8 mouse cellular contexts compared by ENCODE assay signal in genomic region chr12:112977156-112977555, GRCm38 (mm10). TPM values are rescaled to one million over a fixed set of nuclear protein-coding genes. Genes with fewer than 3 reads are reported as not detected.
DNase-seq lines count a peak whose midpoint lies in the region; ATAC-seq and TF ChIP-seq lines count a peak whose summit lies in the region.

No protein-coding gene starts in this region.

- ATAC-seq in heart, embryonic 14.5 days (ENCODE audit: insufficient number of reproducible peaks, insufficient read depth, low FRiP score, low read depth) = 0 out of 2 replicates have a peak, but pooled peaks have one; percentile 5
- no peak for ATAC-seq in G1E (ENCODE audit: extremely low read depth, insufficient number of reproducible peaks, low FRiP score, poor library complexity, severe bottlenecking)
- no peak for ATAC-seq in forebrain, embryonic 16.5 days

- peak overlapping the region; percentile 62 to 75 for H3K4me3 ChIP-seq in heart, embryonic 14.5 days (ENCODE audit: control insufficient read depth in 1 of 2, insufficient read depth in 1 of 2, low read depth in 1 of 2, low read length in 2 of 2)
- H3K4me3 ChIP-seq in G1E (ENCODE audit: low read depth, low read length) = peak overlapping the region; percentile 78
- peak overlapping the region; percentile 71 for H3K4me3 ChIP-seq in forebrain, embryonic 16.5 days (replicated peaks; ENCODE audit: low read length)
- H3K4me3 ChIP-seq in macrophage (ENCODE audit: inconsistent target) = peak overlapping the region; percentile 15; the same call in 1 of the 2 replicates

- H3K4me1 ChIP-seq in heart, embryonic 14.5 days (ENCODE audit: control insufficient read depth in 2 of 2, insufficient read depth in 2 of 2, low read length in 2 of 2) = peaks cover 8 to 17% of the 10 kb centered on the region in 2 experiments
- peaks cover 34% of the 10 kb centered on the region for H3K4me1 ChIP-seq in G1E (ENCODE audit: insufficient read depth, low read depth, low read length)
- peaks cover 14% of the 10 kb centered on the region for H3K4me1 ChIP-seq in forebrain, embryonic 16.5 days (replicated peaks; ENCODE audit: control insufficient read depth, insufficient read depth, low read length)

- H3K27me3 ChIP-seq in heart, embryonic 14.5 days (ENCODE audit: control insufficient read depth, insufficient read depth, low read length) = no peaks in the 10 kb centered on the region
- H3K27me3 ChIP-seq in G1E (ENCODE audit: insufficient read depth, low read length) = no peaks in the 10 kb centered on the region
- H3K27me3 ChIP-seq in forebrain, embryonic 16.5 days (replicated peaks; ENCODE audit: control insufficient read depth, insufficient read depth, low read length) = no peaks in the 10 kb centered on the region

- H3K79me2 ChIP-seq in macrophage (ENCODE audit: inconsistent target) = no peaks in the 10 kb centered on the region

- H3K9ac ChIP-seq in heart, embryonic 14.5 days (ENCODE audit: low read length) = peak overlapping the region; percentile 90
- peak overlapping the region; percentile 77 for H3K9ac ChIP-seq in forebrain, embryonic 16.5 days (replicated peaks; ENCODE audit: low read depth, low read length)

- peak overlapping the region; percentile 73 to 93; a peak in 3 of 4 replicates for H3K27ac ChIP-seq in heart, embryonic 14.5 days (replicated peaks in 1 of 2; ENCODE audit: control insufficient read depth in 1 of 2, insufficient read depth in 1 of 2, low read depth in 2 of 2, low read length in 2 of 2)
- peak overlapping the region; percentile 94 for H3K27ac ChIP-seq in forebrain, embryonic 16.5 days (ENCODE audit: low read length)
- H3K27ac ChIP-seq in macrophage = no peak overlapping the region

- peak overlapping the region; percentile 88 for H3K4me2 ChIP-seq in heart, embryonic 14.5 days (ENCODE audit: low read length)
- peak overlapping the region; percentile 75 for H3K4me2 ChIP-seq in forebrain, embryonic 16.5 days (ENCODE audit: low read length)

- no peaks in the 10 kb centered on the region for H3K9me3 ChIP-seq in heart, embryonic 14.5 days (ENCODE audit: control insufficient read depth, low read length)
- H3K9me3 ChIP-seq in G1E (replicated peaks) = no peaks in the 10 kb centered on the region
- no peaks in the 10 kb centered on the region for H3K9me3 ChIP-seq in forebrain, embryonic 16.5 days (ENCODE audit: control insufficient read depth, low read length)

- 42% methylated on average over 12 of the region's 12 CpGs for WGBS in heart, embryonic 14.5 days
- 44% methylated on average over 12 of the region's 12 CpGs for WGBS in forebrain, embryonic 16.5 days
- WGBS in macrophage (ENCODE audit: missing documents) = 90% methylated on average over 12 of the region's 12 CpGs

- TF ChIP-seq CTCF in G1E (IDR thresholded peaks at IDR 0.05; ENCODE audit: low read depth, low read length) = no peak

- DNase-seq in heart, postnatal 4 days = no peak
- no peak for DNase-seq in G1E (ENCODE audit: low spot score)
- no peak for DNase-seq in retina, postnatal 1 day
- no peak for DNase-seq in cerebellum, postnatal 36 days
- no peak for DNase-seq in adrenal gland, postnatal 4 days (ENCODE audit: low spot score in 2 of 2)

- peaks cover 72% of the 10 kb centered on the region for H3K36me3 ChIP-seq in heart, embryonic 14.5 days (ENCODE audit: control insufficient read depth, insufficient read depth, low read length)
- H3K36me3 ChIP-seq in G1E (replicated peaks) (peaks cover 90% of the 10 kb centered on the region), macrophage (ENCODE audit: inconsistent target) (peaks cover 43% of the 10 kb centered on the region; the same call in 1 of the 2 replicates)
- H3K36me3 ChIP-seq in forebrain, embryonic 16.5 days (ENCODE audit: control insufficient read depth, insufficient read depth) = peaks cover 25% of the 10 kb centered on the region

RNA-seq across cellular contexts. Expression of gene Btbd6, which starts 0.9 kb away (rescaled TPM):
- polyA plus RNA-seq in heart, embryonic 14.5 days (2014; fragmentation: Nextera tagmentation; extraction: Ambion mirVana) = 19.4 and 25.9 TPM in 2 replicates
- 10 to 100 TPM; 26.0 to 28.1 TPM for total RNA-seq in heart, postnatal 4 days (2021)
- total RNA-seq in G1E (2014; fragmentation: Nextera tagmentation) (9.0 and 15.9 TPM in 2 replicates), G1E (2017) (10.2 and 11.1 TPM in 2 replicates)
- polyA plus RNA-seq in G1E (2012) (68.3 and 101 TPM in 2 replicates), macrophage (2018) (5.3 to 10.9 TPM (median 9.7 TPM) in 3 replicates)
- polyA plus RNA-seq in forebrain, embryonic 16.5 days (2015; fragmentation: Nextera tagmentation; extraction: Ambion mirVana) = 41.4 and 49.7 TPM in 2 replicates
- 10 to 100 TPM in 2 of 26 experiments, 1 to 10 TPM in 23, not detected in 1; 1.1 to 16.4 (median 4.0) TPM for total RNA-seq in macrophage (2018; cell fraction: chromatin; rRNA removed)
- 10 to 100 TPM in 2 of 26 experiments, 1 to 10 TPM in 24; 2.7 to 11.0 (median 5.0) TPM for total RNA-seq in macrophage (2018; cell fraction: cytosol; rRNA removed)
- total RNA-seq in macrophage (2018; cell fraction: nucleus; rRNA removed) = 10 to 100 TPM in 3 of 26 experiments, 1 to 10 TPM in 23; 1.9 to 17.2 (median 4.7) TPM
- total RNA-seq in adrenal gland, postnatal 4 days (2021) = 10 to 100 TPM; 27.1 to 29.2 TPM

RNA-seq across cellular contexts. Expression of gene Brf1, which starts 23.3 kb away (rescaled TPM):
- 40.5 and 42.5 TPM in 2 replicates for polyA plus RNA-seq in heart, embryonic 14.5 days (2014; fragmentation: Nextera tagmentation; extraction: Ambion mirVana)
- total RNA-seq in heart, postnatal 4 days (2021) = 10 to 100 TPM; 38.3 to 40.8 TPM
- 63.4 and 95.9 TPM in 2 replicates for total RNA-seq in G1E (2014; fragmentation: Nextera tagmentation)
- 76.4 and 77.1 TPM in 2 replicates for total RNA-seq in G1E (2017)
- 44.0 and 46.8 TPM in 2 replicates for polyA plus RNA-seq in G1E (2012)
- 60.8 and 64.6 TPM in 2 replicates for polyA plus RNA-seq in forebrain, embryonic 16.5 days (2015; fragmentation: Nextera tagmentation; extraction: Ambion mirVana)
- 100 to 1,000 TPM; 183 to 360 (median 252) TPM for total RNA-seq in macrophage (2018; cell fraction: chromatin; rRNA removed)
- total RNA-seq in macrophage (2018; cell fraction: cytosol; rRNA removed) = 10 to 100 TPM in 18 of 26 experiments, 1 to 10 TPM in 8; 6.4 to 22.0 (median 13.0) TPM
- total RNA-seq in macrophage (2018; cell fraction: nucleus; rRNA removed) = 100 to 1,000 TPM in 18 of 26 experiments, 10 to 100 TPM in 8; 64.8 to 206 (median 130) TPM
- 15.4 to 26.6 TPM (median 18.3 TPM) in 3 replicates for polyA plus RNA-seq in macrophage (2018)
- 10 to 100 TPM; 81.9 to 82.9 TPM for total RNA-seq in adrenal gland, postnatal 4 days (2021)

RNA-seq across cellular contexts. Expression of gene Nudt14, which starts 35.2 kb away (rescaled TPM):
- polyA plus RNA-seq in heart, embryonic 14.5 days (2014; fragmentation: Nextera tagmentation; extraction: Ambion mirVana) = 44.2 and 53.9 TPM in 2 replicates
- total RNA-seq in heart, postnatal 4 days (2021) = 10 to 100 TPM; 10.3 to 15.7 TPM
- 6.2 and 9.2 TPM in 2 replicates for total RNA-seq in G1E (2014; fragmentation: Nextera tagmentation)
- 22.2 and 28.1 TPM in 2 replicates for total RNA-seq in G1E (2017)
- 13.3 and 13.7 TPM in 2 replicates for polyA plus RNA-seq in G1E (2012)
- 53.4 and 57.0 TPM in 2 replicates for polyA plus RNA-seq in forebrain, embryonic 16.5 days (2015; fragmentation: Nextera tagmentation; extraction: Ambion mirVana)
- 10 to 100 TPM in 5 of 26 experiments, 1 to 10 TPM in 19, under 1 TPM in 2; 0.62 to 13.0 (median 5.9) TPM for total RNA-seq in macrophage (2018; cell fraction: chromatin; rRNA removed)
- 10 to 100 TPM in 14 of 26 experiments, 1 to 10 TPM in 12; 7.8 to 14.4 (median 10.3) TPM for total RNA-seq in macrophage (2018; cell fraction: cytosol; rRNA removed)
- 10 to 100 TPM in 2 of 26 experiments, 1 to 10 TPM in 24; 2.1 to 11.1 (median 5.7) TPM for total RNA-seq in macrophage (2018; cell fraction: nucleus; rRNA removed)
- 5.3 to 15.2 TPM (median 11.4 TPM) in 3 replicates for polyA plus RNA-seq in macrophage (2018)
- total RNA-seq in adrenal gland, postnatal 4 days (2021) = 10 to 100 TPM; 42.1 to 46.3 TPM

RNA-seq across cellular contexts. Expression of gene Pacs2, which starts 37.2 kb away (rescaled TPM):
- 7.1 and 7.6 TPM in 2 replicates for polyA plus RNA-seq in heart, embryonic 14.5 days (2014; fragmentation: Nextera tagmentation; extraction: Ambion mirVana)
- total RNA-seq in heart, postnatal 4 days (2021) = 10 to 100 TPM; 31.8 to 33.4 TPM
- total RNA-seq in G1E (2014; fragmentation: Nextera tagmentation) (45.0 and 47.0 TPM in 2 replicates), G1E (2017) (17.0 and 18.3 TPM in 2 replicates)
- polyA plus RNA-seq in G1E (2012) (19.9 and 21.1 TPM in 2 replicates), macrophage (2018) (42.2 to 56.7 TPM (median 54.3 TPM) in 3 replicates)
- polyA plus RNA-seq in forebrain, embryonic 16.5 days (2015; fragmentation: Nextera tagmentation; extraction: Ambion mirVana) = 21.7 and 23.2 TPM in 2 replicates
- total RNA-seq in macrophage (2018; cell fraction: chromatin; rRNA removed) = 100 to 1,000 TPM in 21 of 26 experiments, 10 to 100 TPM in 5; 43.0 to 223 (median 156) TPM
- 10 to 100 TPM; 48.1 to 83.4 (median 70.4) TPM for total RNA-seq in macrophage (2018; cell fraction: cytosol; rRNA removed)
- 100 to 1,000 TPM in 13 of 26 experiments, 10 to 100 TPM in 13; 44.8 to 156 (median 99.8) TPM for total RNA-seq in macrophage (2018; cell fraction: nucleus; rRNA removed)
- total RNA-seq in adrenal gland, postnatal 4 days (2021) = 10 to 100 TPM; 46.0 to 50.4 TPM

RNA-seq across cellular contexts. Expression of gene Jag2, which starts 47.6 kb away (rescaled TPM):
- polyA plus RNA-seq in heart, embryonic 14.5 days (2014; fragmentation: Nextera tagmentation; extraction: Ambion mirVana) = 3.4 and 4.7 TPM in 2 replicates
- total RNA-seq in heart, postnatal 4 days (2021) = 10 to 100 TPM; 29.1 to 29.2 TPM
- total RNA-seq in G1E (2014; fragmentation: Nextera tagmentation) = 1.8 and 3.5 TPM in 2 replicates
- 0.44 and 1.4 TPM in 2 replicates for total RNA-seq in G1E (2017)
- 0.60 and 0.62 TPM in 2 replicates for polyA plus RNA-seq in G1E (2012)
- 7.9 and 10.7 TPM in 2 replicates for polyA plus RNA-seq in forebrain, embryonic 16.5 days (2015; fragmentation: Nextera tagmentation; extraction: Ambion mirVana)
- 10 to 100 TPM in 2 of 26 experiments, 1 to 10 TPM in 21, under 1 TPM in 2, not detected in 1; 0.29 to 12.5 (median 3.4) TPM for total RNA-seq in macrophage (2018; cell fraction: chromatin; rRNA removed)
- total RNA-seq in macrophage (2018; cell fraction: cytosol; rRNA removed) = under 1 TPM in 24 of 26 experiments, not detected in 2; 0.03 to 0.49 (median 0.20) TPM
- total RNA-seq in macrophage (2018; cell fraction: nucleus; rRNA removed) = 1 to 10 TPM in 14 of 26 experiments, under 1 TPM in 11, not detected in 1; 0.12 to 6.5 (median 1.3) TPM
- polyA plus RNA-seq in macrophage (2018) = 0.14 to 0.42 TPM (median 0.26 TPM) in 3 replicates
- total RNA-seq in adrenal gland, postnatal 4 days (2021) = 10 to 100 TPM; 15.2 to 18.3 TPM

Comparison
In these comparisons a context has a peak if more than half of its experiments do, and no peak if none do; other contexts are left out.
1. H3K4me3 ChIP-seq: peak in every context shown above with its lines; median percentile 78 in G1E; 71 in forebrain, embryonic 16.5 days; 68 in heart, embryonic 14.5 days; 15 in macrophage.